Mouse (Mus musculus) CH12.LX (cell line): ENCODE data around the gene Evx2.

Experiments
- CHD2 ChIP-seq: IDR thresholded peaks from 2 replicates; pipeline ENCODE4 v1.6.1; 2011; ENCODE audit warnings: low read length, improper control_type of control experiment
- CTCF ChIP-seq, 2 experiments: IDR thresholded peaks in 1 of 2; conservative IDR thresholded peaks in 1 of 2; 2 replicates each; pipeline ENCODE4 v1.5.1; 2011 to 2012; ENCODE audit warnings: low read depth in 2 of 2, low read length in 2 of 2, improper control_type of control experiment in 1 of 2, inconsistent platforms in 1 of 2, mild to moderate bottlenecking in 1 of 2, moderate library complexity in 1 of 2
- ELF1 ChIP-seq: IDR thresholded peaks from 2 replicates; pipeline ENCODE4 v1.6.1; 2014; ENCODE audit warnings: low read depth, mild to moderate bottlenecking, inconsistent platforms, low read length, improper control_type of control experiment
- EP300 ChIP-seq: IDR thresholded peaks from 2 replicates; pipeline ENCODE4 v1.6.1; 2011; ENCODE audit warnings: low read length, improper control_type of control experiment
- HCFC1 ChIP-seq: IDR thresholded peaks from 2 replicates; pipeline ENCODE4 v1.6.1; 2012; ENCODE audit warnings: low read depth, mild to moderate bottlenecking, inconsistent platforms, low read length, improper control_type of control experiment
- MAFK ChIP-seq: IDR thresholded peaks from 2 replicates; pipeline ENCODE4 v1.6.1; 2011; ENCODE audit warnings: low read length, improper control_type of control experiment; ENCODE audit not compliant: insufficient replicate concordance
- MAX ChIP-seq: IDR thresholded peaks from 2 replicates; pipeline ENCODE4 v1.6.1; 2011; ENCODE audit warnings: low read length, improper control_type of control experiment
- MAZ ChIP-seq: IDR thresholded peaks from 2 replicates; pipeline ENCODE4 v1.6.1; 2012; ENCODE audit warnings: low read depth, mild to moderate bottlenecking, inconsistent platforms, low read length, improper control_type of control experiment, moderate library complexity
- NRF1 ChIP-seq: IDR thresholded peaks from 2 replicates; pipeline ENCODE4 v1.6.1; 2014; ENCODE audit warnings: low read depth, mild to moderate bottlenecking, inconsistent platforms, low read length, improper control_type of control experiment, moderate library complexity
- POLR2A ChIP-seq: IDR thresholded peaks from 2 replicates; pipeline ENCODE4 v1.6.1; 2011; ENCODE audit warnings: low read depth, mild to moderate bottlenecking, improper control_type of control experiment, low read length
- SMC3 ChIP-seq: IDR thresholded peaks from 2 replicates; pipeline ENCODE4 v1.6.1; 2011; ENCODE audit warnings: low read depth, low read length, improper control_type of control experiment
- TCF12 ChIP-seq: IDR thresholded peaks from 2 replicates; pipeline ENCODE4 v1.6.1; 2014; ENCODE audit warnings: low read depth, mild to moderate bottlenecking, inconsistent platforms, low read length, improper control_type of control experiment
- ZC3H11A ChIP-seq: IDR thresholded peaks from 2 replicates; pipeline ENCODE4 v1.6.1; 2012; ENCODE audit warnings: low read depth, mild to moderate bottlenecking, inconsistent platforms, low read length, improper control_type of control experiment
- ZNF384 ChIP-seq: IDR thresholded peaks from 2 replicates; pipeline ENCODE4 v1.6.1; 2012; ENCODE audit warnings: low read depth, low read length, improper control_type of control experiment, inconsistent platforms

GRCm38 (mm10) chr2:74658024-74658666 lies 1.2 kb downstream of the Evx2 start:
- TF ChIP-seq HCFC1: no peak
- no peak for TF ChIP-seq SMC3
- TF ChIP-seq ZC3H11A: no peak
- TF ChIP-seq EP300: no peak
- no peak for TF ChIP-seq MAFK
- no peak for TF ChIP-seq ELF1
- no peak for TF ChIP-seq TCF12
- TF ChIP-seq MAX: no peak
- no peak for TF ChIP-seq CHD2
- no peak for TF ChIP-seq CTCF (conservative IDR thresholded peaks at IDR 0.05 in 1 of 2, IDR thresholded peaks at IDR 0.05 in 1 of 2; ENCODE audit: low read depth in 2 of 2, low read length in 2 of 2)
- TF ChIP-seq POLR2A: no peak
- no peak for TF ChIP-seq MAZ
- no peak for TF ChIP-seq NRF1
- TF ChIP-seq ZNF384: no peak
